Mouse (Mus musculus): Measurements from ENCODE around the gene Gm1113. TPM values are rescaled to one million over a fixed set of nuclear protein-coding genes. Genes with fewer than 3 reads are reported as not detected.

Gm1113 gene
- not detected in 2 replicates for total RNA-seq (2014; rRNA removed)
- polyA plus RNA-seq (2012; rRNA removed): not detected in 2 replicates

DNA sequence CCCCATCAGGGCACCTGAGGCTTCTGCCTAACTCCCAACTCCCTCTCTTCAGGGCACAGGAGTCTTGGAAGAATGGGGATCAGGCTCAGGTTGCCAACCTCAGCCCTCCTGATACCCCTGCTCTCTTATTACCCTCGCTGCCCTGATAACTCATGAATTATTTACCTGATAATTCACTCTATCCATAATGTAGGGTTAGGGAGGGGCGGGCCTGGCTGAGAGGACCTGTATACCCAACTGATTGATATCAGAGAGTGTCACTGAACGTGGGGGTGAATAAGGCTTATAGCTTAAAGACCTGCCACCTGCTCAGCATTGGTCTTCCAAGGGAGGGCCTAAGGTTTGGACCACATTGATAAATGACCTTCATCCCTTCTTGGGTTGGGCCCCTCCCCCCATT is at the start of gene Gm1113:
TSS of gene Gm1113 (minus strand) at position 101 of the 400 bp plus-strand sequence.
- H3K27ac ChIP-seq (replicated peaks; ENCODE audit: insufficient read depth, low read depth, low read length): no peak within 1 kb of the TSS
- DNase-seq (ENCODE audit: extremely low read depth, low read depth, low spot score): no peak
- TF ChIP-seq CTCF (IDR thresholded peaks at IDR 0.05; ENCODE audit: low read depth, low read length) (no peak), POLR2A (IDR thresholded peaks at IDR 0.05; ENCODE audit: extremely low read depth, insufficient read depth, low read length) (no peak)
- H3K4me3 ChIP-seq (ENCODE audit: insufficient read depth, low read depth, low read length): no peak within 1 kb of the TSS
- H3K79me2 ChIP-seq (ENCODE audit: control insufficient read depth, insufficient read depth, low read length): no peaks in the 10 kb centered on the region
- no peaks in the 10 kb centered on the region for H3K4me1 ChIP-seq (ENCODE audit: control insufficient read depth, insufficient read depth, low read length)
- H3K9ac ChIP-seq (ENCODE audit: low read depth, low read length): no peak within 1 kb of the TSS
- H3K36me3 ChIP-seq (ENCODE audit: control insufficient read depth, insufficient read depth, low read length): no peaks in the 10 kb centered on the region
- no peaks in the 10 kb centered on the region for H3K27me3 ChIP-seq (ENCODE audit: control insufficient read depth, insufficient read depth, low read length)
- WGBS: 81% methylated on average over 3 of the region's 3 CpGs

- DNase-seq (ENCODE audit: extremely low read depth, low read depth, low spot score): no peak
- Histone ChIP-seq H3K79me2 (ENCODE audit: control insufficient read depth, insufficient read depth, low read length) (no peaks in the 10 kb centered on the region; the same call in 1 of the 2 replicates), H3K27me3 (ENCODE audit: control insufficient read depth, insufficient read depth, low read length) (no peaks in the 10 kb centered on the region), H3K9ac (ENCODE audit: low read depth, low read length) (no peak overlapping the region), H3K4me1 (ENCODE audit: control insufficient read depth, insufficient read depth, low read length) (no peaks in the 10 kb centered on the region; the same call in 1 of the 2 replicates), H3K27ac (replicated peaks; ENCODE audit: insufficient read depth, low read depth, low read length) (no peak overlapping the region), H3K36me3 (ENCODE audit: control insufficient read depth, insufficient read depth, low read length) (peaks cover 25% of the 10 kb centered on the region), H3K4me3 (ENCODE audit: insufficient read depth, low read depth, low read length) (no peak overlapping the region)
- WGBS: 90% methylated on average over 5 of the region's 5 CpGs
- TF ChIP-seq POLR2A (IDR thresholded peaks at IDR 0.05; ENCODE audit: extremely low read depth, insufficient read depth, low read length): no peak
- TF ChIP-seq CTCF (IDR thresholded peaks at IDR 0.05; ENCODE audit: low read depth, low read length): no peak
Observed at GRCm38 (mm10) chr9:35564536-35565240, 46.6 kb upstream of the Gm1113 start.

- Histone ChIP-seq H3K36me3 (ENCODE audit: control insufficient read depth, insufficient read depth, low read length) (peaks cover 16% of the 10 kb centered on the region), H3K4me1 (ENCODE audit: control insufficient read depth, insufficient read depth, low read length) (peaks cover 3% of the 10 kb centered on the region), H3K4me3 (ENCODE audit: insufficient read depth, low read depth, low read length) (no peak overlapping the region), H3K27ac (replicated peaks; ENCODE audit: insufficient read depth, low read depth, low read length) (no peak overlapping the region), H3K79me2 (ENCODE audit: control insufficient read depth, insufficient read depth, low read length) (no peaks in the 10 kb centered on the region; the same call in 1 of the 2 replicates), H3K27me3 (ENCODE audit: control insufficient read depth, insufficient read depth, low read length) (peaks cover 5% of the 10 kb centered on the region), H3K9ac (ENCODE audit: low read depth, low read length) (no peak overlapping the region)
- TF ChIP-seq CTCF (IDR thresholded peaks at IDR 0.05; ENCODE audit: low read depth, low read length) (no peak), POLR2A (IDR thresholded peaks at IDR 0.05; ENCODE audit: extremely low read depth, insufficient read depth, low read length) (no peak)
- no peak for DNase-seq (ENCODE audit: extremely low read depth, low read depth, low spot score)
- 87% methylated on average over 6 of the region's 6 CpGs for WGBS
Observed at GRCm38 (mm10) chr9:35561583-35561982, 43.5 kb upstream of the Gm1113 start.

DNA sequence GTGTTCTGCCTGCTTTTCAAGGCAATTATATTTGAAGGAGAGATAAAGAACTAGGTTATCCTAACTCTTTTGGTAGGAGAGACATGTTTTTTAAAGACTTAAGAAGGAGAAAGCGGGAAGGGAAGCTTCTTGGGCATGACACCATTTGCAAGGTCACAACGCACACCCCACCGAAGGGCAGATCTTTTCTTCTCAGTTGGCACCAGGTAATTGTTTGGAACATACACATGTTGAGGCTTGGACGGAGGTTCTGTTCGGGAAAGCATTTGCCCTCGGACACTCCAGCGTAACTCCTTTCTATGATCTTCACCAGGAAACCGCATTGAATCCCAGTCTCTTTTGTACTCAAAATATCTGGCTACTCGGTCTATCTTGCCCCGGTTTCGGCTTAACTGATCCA is 43.0 kb upstream of the Gm1113 start:
- no peaks in the 10 kb centered on the region; the same call in 1 of the 2 replicates for H3K79me2 ChIP-seq (ENCODE audit: control insufficient read depth, insufficient read depth, low read length)
- H3K4me3 ChIP-seq (ENCODE audit: insufficient read depth, low read depth, low read length): no peak overlapping the region
- peaks cover 5% of the 10 kb centered on the region for H3K27me3 ChIP-seq (ENCODE audit: control insufficient read depth, insufficient read depth, low read length)
- TF ChIP-seq POLR2A (IDR thresholded peaks at IDR 0.05; ENCODE audit: extremely low read depth, insufficient read depth, low read length) (no peak), CTCF (IDR thresholded peaks at IDR 0.05; ENCODE audit: low read depth, low read length) (no peak)
- no peak overlapping the region for H3K9ac ChIP-seq (ENCODE audit: low read depth, low read length)
- peaks cover 3% of the 10 kb centered on the region for H3K4me1 ChIP-seq (ENCODE audit: control insufficient read depth, insufficient read depth, low read length)
- no peak overlapping the region for H3K27ac ChIP-seq (replicated peaks; ENCODE audit: insufficient read depth, low read depth, low read length)
- H3K36me3 ChIP-seq (ENCODE audit: control insufficient read depth, insufficient read depth, low read length): peaks cover 13% of the 10 kb centered on the region
- WGBS: 98% methylated on average over 11 of the region's 11 CpGs
- no peak for DNase-seq (ENCODE audit: extremely low read depth, low read depth, low spot score)

DNA sequence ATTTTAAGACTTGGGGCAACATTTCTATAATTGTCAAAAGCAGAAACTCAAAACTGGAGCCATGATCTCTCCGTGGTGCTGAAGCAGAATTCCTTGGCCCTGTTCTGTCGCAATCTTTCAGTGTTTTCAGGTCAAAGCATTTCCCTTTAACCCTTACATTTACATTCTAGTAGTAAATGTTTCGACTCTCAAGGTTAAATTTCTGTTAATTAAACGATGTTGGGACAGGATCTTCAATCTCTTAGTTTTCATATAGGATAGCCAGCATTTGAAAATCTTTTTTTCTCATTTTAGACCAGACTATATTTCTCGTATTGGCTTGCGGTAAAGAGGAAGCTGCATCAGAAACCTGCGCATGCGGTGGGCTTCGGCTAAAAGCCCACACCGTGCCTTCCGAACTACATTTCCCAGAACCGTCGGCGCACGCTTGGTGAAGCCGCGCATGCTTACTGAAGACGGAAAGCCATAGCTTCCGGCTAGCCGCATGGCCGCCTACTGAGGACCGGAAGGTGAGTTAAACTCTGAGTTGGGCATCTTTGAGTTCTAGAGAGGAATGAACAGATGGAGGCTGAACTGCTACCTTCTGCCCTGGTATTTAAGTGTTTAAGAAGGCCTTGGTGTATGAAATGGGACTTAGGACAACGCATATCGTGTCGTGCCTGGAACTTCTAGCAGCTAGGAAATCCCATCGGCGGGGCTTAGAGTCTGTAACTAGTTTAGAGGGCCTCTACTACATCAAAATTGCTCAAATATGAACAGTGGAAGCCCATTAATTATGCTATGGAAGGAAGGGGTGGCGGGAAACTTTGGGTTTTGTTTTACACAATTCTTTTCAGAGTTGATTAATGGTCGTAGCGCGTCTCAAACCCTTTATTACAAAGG is 41.2 kb upstream of the Gm1113 start:
- TF ChIP-seq POLR2A (IDR thresholded peaks at IDR 0.05; ENCODE audit: extremely low read depth, insufficient read depth, low read length) (peak; percentile 53), CTCF (IDR thresholded peaks at IDR 0.05; ENCODE audit: low read depth, low read length) (no peak)
- DNase-seq (ENCODE audit: extremely low read depth, low read depth, low spot score): peak; percentile 73
- Histone ChIP-seq H3K36me3 (ENCODE audit: control insufficient read depth, insufficient read depth, low read length) (0 out of 2 replicates have a peak, but pooled peaks cover 2% of the 10 kb centered on the region), H3K4me1 (ENCODE audit: control insufficient read depth, insufficient read depth, low read length) (peaks cover 3% of the 10 kb centered on the region), H3K79me2 (ENCODE audit: control insufficient read depth, insufficient read depth, low read length) (no peaks in the 10 kb centered on the region; the same call in 1 of the 2 replicates), H3K4me3 (ENCODE audit: insufficient read depth, low read depth, low read length) (peak overlapping the region; percentile 88), H3K27me3 (ENCODE audit: control insufficient read depth, insufficient read depth, low read length) (peaks cover 5% of the 10 kb centered on the region), H3K27ac (replicated peaks; ENCODE audit: insufficient read depth, low read depth, low read length) (no peak overlapping the region), H3K9ac (ENCODE audit: low read depth, low read length) (peak overlapping the region; percentile 71)
- 1% methylated on average over 31 of the region's 31 CpGs for WGBS
